Mouse (Mus musculus) inflammation-experienced regulatory T-cells, adult 6 months (primary cell): ENCODE measurements around the gene Ctbp2. TPM values are rescaled to one million over a fixed set of nuclear protein-coding genes. Genes with fewer than 3 reads are reported as not detected.

Experiments used
- ATAC-seq: one replicate; pipeline ENCODE4 v1.8.0; 2017
- polyA plus RNA-seq, 3 experiments: library from polyadenylated mRNA; unstranded; fragments of 100-300 nt; shearing (Covaris generic); gene quantifications; one replicate each; pipeline ENCODE4 v1.2.1; 2017

Ctbp2 gene
- polyA plus RNA-seq, 3 experiments from 2014 or later: 3.1 to 9.1 (median 4.6) TPM

DNA sequence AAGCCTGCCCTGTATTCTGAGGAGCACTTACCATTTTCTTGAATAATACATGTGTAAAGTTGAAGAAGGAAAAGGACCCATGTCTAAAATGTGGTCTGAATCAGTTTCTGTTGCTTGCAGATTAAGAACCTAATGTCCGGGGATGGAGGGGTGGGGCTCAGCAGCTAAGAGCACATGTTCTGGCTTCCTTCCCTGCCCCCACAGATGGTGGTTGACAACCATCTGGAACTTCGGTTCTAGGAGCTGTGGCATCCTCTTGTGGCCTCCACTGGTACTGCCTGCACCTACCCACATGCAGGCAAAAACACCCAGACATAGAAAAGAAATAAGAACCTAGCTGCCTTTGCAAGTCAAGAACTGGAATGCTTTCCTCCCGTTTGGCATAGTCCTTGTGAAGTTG, 120.7 kb downstream of the Ctbp2 start:
- peak; percentile 58 for ATAC-seq

DNA sequence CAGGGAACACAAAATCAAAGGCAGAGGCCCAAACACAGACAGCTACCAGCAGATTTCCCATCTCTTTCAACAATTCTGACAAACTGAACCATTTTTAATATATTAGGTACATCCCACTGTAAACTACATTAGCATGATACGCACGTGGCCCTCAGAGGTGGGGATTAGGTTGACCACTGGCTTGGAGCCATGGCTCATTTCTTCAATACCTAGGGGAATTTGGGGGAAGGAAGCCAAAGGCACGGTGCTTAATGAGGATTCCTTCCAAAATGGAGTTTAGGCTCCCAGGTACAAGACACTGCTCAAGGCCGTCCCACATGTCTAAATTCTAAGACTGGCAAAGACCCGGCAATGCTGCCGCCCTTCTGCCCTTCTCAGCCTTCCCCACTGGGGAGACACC, 121.9 kb downstream of the Ctbp2 start:
- no peak for ATAC-seq

DNA sequence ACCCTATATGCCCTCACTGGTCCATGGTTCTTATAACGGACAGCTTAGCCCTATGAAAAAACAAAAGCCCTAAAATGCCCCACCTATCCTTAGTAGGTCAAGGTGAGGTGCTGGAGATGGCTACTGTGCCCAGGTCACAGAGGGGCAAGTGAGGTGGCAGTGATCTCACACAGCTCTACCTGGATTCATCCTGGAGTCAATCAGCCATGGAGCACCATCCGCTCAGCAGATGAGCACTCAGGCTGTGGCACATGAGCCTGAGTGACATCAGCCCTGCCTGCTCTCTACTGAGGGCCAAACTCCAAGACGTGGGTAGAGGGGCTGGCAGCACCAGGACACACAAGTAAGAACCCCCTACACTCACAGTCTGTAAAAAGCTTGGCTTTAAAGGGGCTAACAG, 122.8 kb downstream of the Ctbp2 start:
- no peak for ATAC-seq

DNA sequence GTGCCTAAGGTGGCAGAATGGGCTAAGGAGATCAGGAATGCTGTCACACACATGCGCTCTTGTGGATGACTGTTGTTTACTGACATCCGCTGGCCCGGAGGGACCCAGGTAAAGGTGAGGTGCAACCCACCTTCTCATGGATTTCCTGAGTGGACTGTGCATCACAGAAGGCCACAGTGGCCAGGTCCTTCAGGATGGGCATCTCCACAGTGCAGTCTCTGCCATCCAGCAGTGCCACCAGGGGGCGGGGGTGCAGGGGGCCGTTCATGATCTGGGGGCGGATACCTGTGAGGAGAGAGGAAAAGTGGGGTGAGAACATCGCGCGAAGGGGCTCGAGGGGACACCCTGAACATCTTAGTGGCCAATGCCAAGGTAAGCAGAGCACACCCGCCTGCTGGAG, 125.1 kb downstream of the Ctbp2 start:
- ATAC-seq: no peak

DNA sequence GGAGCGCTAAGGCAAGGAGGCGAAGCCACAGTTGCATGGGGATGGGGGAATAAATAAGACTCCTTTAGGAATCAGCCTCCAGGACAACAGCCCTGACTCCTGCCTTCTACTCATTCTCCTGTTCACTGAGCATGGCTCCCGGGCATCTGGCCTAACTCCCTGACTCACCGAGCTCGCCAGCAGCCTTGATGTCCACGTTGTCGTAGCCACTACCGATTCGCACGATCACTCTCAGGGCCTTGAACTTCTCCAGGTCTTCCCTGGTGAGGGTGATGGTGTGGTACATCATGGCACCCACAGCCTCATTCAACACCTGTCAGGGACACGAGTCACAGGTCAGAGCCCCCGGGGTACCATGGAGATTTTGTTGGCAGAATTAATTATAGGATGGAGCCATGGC, 125.5 kb downstream of the Ctbp2 start:
- ATAC-seq: no peak

DNA sequence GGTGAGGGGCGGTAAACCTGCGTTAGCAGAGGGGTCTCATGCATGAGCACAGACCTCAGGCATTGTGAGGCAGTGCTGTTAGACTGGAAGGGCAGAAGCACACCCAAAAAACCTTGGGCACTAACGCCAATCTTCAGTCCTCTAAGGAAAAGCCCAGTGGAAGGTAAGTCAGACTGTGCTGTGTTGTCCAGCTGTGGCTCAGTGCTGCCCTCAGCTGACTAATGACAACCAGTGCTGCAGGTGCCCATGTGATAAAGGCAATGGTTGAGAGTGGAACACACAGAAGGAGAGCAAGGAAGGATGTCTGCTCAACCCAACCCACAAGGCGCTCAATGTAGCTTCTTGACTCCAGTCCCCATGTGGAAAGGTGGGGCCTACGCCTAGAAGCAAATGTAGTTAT, 127.8 kb downstream of the Ctbp2 start:
- no peak for ATAC-seq

DNA sequence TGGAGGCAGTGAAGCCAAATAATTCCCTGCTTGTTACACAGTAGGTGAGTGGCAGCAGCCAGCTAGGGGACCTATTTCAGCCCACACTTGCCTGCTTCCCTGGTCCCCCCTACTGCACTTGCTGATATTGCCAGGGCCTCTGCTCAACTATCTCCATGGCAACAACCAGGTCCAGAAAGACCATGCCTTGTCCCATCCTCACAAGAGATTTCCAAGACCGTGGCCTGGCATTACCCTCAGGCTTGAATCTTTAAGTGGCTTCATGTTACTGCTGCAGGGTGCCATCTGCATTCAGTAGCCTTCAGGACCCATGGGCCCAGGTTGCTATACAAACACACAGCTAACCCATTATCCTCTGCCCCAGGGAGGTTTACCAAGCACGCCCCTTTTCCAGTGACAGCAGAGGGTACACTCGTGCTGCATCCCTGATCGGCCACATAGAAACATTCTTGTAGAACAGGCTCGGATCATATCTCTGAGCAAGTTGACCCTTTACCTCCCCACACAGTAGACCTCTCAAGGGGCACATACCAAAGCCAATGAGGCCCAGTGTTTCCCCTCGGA, 129.4 kb downstream of the Ctbp2 start:
- ATAC-seq: no peak

DNA sequence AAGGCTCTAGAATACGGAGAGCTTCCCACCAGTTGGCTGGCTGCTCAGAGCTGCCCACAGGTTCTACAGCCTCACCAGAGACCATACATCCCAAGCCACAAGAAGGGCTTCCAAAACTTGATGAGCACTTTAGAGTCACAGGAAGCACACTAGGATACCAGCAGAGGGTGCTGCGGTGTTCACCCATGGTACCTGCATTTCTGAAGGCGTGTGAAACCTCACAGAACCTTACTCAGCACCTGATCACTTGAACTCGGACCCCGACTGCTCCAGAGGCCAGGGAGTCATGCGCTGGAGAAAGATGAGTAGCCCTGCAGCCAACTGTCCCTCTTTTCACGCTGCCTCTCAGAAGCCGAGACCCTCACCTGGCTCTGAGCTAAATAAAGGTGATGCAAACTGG, 130.0 kb downstream of the Ctbp2 start:
- no peak for ATAC-seq

DNA sequence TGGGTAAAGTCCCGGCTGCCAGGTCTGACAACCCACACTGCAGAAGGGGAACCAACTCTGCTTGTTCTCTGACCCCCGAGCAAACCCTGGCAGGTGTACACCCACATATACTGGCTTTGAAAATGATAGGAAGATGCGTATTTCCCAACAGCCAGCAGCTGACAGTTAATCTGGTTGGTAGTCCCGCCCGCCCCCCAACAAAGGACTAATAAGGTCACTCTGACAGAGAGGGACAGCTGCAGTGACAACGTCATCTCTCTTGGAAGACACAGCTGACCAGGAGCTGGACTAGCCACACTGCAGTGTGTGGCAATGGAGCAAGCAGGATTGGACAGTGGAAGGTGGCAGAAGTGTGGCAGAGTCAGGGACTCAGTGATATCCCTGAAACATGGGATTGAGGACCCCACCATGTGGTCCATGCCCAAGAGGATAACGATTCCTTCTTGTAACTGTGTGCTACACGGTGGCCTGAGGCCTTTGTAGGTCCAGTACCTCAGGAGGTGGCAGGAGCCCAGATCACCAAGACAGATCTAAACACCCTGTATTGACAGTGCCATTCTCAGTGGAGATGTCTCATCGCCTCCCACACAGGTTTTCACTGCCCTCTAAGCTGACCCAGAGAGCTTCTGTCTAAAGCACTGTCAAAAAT, 131.1 kb downstream of the Ctbp2 start:
- ATAC-seq: no peak

DNA sequence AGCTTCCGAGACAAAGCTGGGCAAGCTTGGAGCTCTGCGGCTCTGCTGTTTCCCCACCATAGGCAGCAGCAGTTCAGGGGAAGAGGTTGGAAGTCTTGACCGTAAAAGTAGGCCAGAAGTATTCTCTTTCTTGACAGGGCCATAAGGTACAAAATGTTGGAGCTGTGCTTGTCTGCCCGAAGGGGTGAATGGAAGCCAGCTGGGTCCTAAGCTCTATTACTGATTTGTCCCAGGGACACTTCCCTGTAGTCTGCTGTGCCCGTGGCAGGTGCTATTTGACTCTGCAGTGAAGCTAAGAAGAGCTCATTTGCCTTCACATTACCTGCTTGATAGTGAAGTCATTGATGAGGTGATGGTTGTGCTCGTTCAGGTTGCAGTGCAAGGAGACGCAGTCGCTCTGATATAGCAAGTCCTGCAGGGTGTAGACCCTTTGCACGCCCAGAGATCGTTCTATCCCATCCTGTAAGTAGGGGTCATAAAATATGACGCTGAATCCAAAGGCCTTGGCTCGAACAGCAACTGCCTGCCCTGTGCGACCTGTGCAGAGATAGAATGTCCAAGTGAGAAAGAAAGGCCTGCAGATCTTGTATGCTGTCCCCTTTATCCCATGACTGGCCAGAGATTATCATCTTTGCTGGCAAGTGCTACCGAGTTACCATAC, 132.8 kb downstream of the Ctbp2 start:
- ATAC-seq: no peak

DNA sequence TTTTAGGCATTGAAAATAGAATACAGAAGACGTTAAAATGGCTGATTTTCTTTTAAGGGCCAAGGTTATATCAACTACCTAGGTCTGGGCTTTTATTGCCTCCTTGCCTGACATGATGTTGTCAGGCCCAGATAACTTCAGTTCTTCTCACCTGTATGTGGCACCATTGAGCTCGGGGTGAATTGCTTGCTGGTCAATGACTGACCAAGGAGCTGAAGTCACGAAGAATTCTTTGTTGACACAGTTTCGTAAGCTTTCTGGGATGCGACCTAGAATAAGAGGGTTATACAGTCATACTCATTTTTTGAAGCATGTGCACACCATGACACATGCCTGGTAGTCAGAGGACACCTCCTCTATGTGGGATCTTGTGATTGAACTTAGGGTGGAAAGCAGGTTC, 134.3 kb downstream of the Ctbp2 start:
- ATAC-seq: no peak

DNA sequence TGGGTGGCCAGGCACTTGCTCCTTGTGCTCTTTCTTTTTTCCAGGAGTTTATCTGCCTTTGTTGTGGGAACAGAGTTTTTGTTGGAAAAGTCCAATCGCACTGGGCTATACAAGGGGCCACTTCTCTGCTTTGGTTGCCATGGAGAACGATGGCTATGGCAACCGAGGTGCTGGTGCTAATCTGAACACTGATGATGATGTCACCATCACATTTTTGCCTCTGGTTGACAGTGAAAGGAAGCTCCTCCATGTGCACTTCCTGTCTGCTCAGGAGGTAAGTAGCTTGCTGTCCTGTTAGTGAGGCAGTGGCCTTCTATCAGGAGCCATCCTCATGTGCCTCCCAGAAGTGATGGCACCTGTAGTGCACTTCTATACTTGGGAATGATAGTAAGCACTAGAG, 141.5 kb downstream of the Ctbp2 start:
- ATAC-seq: no peak

DNA sequence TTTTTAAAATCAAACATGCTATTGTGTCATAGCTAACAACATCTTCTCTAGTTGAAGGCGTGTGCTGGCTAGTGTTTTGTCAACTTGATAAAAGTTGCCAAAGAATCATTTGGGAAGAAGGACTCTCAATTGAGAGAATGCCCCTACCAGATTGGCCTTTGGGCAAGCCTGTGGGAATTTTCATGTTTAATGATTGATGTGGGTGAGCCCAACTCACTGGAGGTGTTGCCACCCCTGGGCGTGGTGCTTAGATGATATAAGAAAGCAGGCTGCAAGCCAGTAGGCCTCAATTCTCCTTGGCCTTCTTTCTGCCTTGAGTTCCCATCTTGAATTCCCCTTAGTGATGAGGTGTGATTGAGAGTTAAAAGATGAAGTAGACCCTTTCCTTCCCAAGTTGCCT, 146.2 kb downstream of the Ctbp2 start:
- no peak for ATAC-seq

DNA sequence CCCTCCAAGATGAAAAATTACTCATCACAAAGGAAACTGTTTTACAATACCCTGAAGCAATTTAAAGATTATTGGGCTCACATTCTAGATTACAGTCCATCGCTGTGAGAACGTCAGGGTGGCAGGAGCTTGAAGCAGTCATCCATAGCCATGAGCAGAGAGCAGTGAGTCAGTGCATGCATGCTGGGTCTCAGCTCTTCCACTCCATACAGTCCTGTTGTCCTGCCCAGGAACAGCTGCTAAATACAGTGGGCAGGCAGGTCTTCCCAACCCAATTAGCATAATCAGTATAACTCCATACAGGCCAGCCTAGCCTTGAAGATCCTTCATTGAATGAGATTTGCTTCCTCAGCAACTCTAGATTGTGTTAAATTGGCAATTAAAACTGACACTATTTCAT, 148.1 kb downstream of the Ctbp2 start:
- no peak for ATAC-seq

DNA sequence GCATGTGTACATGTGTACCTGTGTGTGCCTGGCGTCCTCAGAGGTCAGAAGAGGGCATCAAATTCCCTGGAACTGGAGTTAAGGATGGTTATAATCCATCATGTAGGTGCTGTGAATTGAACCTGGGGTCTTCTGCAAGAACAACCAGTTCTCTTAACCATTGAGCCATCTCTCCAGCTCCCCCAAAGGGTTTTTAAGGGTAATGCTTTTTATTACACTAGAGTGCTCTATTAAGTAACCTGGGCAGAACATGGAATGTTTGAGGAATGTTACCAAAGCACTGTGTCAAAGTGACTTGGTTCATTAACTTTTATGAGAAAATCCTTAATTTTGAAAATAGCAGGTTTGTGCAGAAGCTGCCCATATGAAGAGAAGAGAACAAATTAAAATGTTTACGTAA, 152.1 kb downstream of the Ctbp2 start:
- no peak for ATAC-seq

DNA sequence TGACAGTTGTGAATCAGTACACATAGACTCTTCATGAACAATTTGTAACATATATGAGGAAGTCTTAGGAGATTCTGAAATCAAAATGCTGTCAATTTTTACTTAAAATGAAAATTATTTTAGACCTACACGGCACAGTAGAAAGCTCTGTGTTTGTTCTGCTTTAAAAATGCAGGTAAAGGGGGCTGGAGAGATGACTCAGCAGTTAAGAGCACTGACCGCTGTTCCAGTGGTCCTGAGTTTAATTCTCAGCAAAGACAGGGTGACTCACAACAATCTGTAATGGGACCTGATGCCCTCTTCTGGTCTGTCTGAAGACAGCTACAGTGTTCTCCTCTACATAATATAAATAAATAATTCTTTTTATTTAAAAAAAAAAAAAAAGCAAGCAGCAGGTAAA, 158.4 kb downstream of the Ctbp2 start:
- no peak for ATAC-seq

DNA sequence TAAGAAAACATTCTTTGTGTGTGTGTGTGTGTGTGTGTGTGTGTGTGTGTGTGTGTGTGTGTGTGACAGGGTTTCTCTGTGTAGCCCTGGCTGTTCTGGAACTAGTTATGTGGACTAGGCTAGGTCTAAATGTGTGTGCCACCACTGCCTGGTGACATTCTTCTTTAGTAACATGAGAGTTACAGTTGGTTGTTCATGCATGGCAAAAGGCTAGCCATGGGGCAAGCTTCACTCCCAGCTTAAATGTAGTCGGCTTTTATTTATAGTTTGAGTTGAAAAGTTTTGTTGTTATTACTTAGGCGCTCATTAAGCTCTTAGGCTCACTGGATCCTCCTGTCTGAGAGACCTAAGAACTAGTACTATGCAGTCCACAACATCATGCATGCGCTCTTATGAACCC, 159.8 kb downstream of the Ctbp2 start:
- ATAC-seq: no peak

DNA sequence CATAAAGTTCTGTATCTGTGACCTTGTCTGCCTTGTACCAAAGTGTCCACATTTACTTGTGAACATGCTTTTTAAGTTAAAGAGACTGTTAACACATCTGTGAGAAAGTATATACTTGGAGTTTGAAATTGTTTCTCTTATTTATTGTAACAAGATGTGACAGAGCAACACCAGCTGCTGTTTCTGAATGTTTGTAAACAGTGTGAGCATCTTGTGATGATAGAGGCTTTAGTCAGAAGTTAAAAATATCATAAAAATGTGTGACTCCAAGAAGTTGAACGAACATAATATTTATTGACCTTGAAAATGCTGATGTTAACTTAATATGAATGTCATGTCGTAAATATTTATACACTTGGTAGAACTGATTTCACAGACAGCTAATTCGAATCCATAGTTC, 173.5 kb downstream of the Ctbp2 start:
- no peak for ATAC-seq

DNA sequence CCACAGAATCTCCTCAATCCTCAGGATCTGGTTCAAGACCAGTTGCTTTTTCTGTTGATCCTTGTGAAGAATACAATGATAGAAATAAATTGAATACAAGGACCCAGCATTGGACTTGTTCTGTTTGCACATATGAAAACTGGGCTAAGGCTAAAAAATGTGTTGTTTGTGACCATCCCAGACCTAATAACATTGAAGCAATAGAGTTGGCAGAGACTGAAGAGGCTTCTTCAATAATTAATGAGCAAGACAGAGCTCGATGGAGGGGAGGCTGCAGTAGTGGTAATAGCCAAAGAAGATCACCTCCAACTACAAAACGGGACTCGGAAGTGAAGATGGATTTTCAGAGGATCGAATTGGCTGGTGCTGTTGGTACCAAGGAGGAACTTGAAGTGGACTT, 174.2 kb downstream of the Ctbp2 start:
- no peak for ATAC-seq

DNA sequence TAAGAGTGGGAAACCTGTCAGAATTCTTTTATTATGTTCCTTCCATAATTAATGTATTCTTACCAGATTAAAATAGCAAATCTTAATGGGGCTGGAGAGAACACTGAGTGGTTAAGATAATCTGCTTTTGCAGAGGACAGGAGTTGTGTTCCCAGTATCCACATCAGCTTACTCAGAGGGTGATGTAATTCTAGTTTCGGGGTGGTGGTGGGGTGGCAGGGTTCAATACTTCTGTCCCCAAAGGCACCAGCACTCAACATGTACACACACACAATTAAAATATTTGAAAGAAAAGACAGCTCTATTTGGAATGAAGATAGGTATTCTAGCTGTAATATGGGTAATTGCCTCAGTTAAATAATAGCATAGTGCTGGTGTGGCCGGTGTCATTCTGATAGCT, 183.6 kb downstream of the Ctbp2 start:
- no peak for ATAC-seq

DNA sequence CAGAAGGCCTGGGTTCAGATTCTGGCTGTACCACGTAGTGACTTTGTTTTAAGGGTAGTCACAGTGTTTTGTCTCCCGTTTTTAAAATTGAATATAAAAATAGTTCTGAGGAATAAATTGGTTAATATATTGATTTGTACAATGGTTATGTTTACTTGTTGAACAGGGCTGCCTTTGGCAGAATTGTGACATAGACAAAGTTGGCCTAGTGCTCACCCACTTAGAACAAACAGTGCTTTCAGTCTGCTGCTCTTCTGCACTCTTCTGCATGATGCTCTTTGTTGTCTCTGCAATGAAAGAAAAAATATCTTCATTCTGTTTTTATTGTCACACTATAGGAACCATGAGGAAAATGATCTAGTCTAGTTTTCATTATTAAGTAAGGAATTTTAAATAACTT, 185.0 kb downstream of the Ctbp2 start:
- no peak for ATAC-seq
